Mouse (Mus musculus) thymus, adult 2 months (tissue): ENCODE measurements at regions not wholly inside any gene's neighbourhood (a gene's known extent, or its start where the extent isn't known, plus 50 kb on each side); places are given as distances from the start of the nearest gene placed in this dataset.

Experiments used
- CTCF ChIP-seq: fragments of 200-500 bp; IDR thresholded peaks from 2 replicates; pipeline ENCODE4 v1.5.1; 2012; ENCODE audit warnings: mild to moderate bottlenecking, control low read depth, low read length, moderate library complexity, borderline replicate concordance; ENCODE audit not compliant: control insufficient read depth, poor library complexity, insufficient read depth; ENCODE audit errors: extremely low read depth
- POLR2A ChIP-seq: fragments of 200-500 bp; IDR thresholded peaks from 2 replicates; pipeline ENCODE4 v1.6.1; 2012; ENCODE audit warnings: mild to moderate bottlenecking, low read length, control low read depth, moderate library complexity; ENCODE audit not compliant: control insufficient read depth, poor library complexity, insufficient read depth; ENCODE audit errors: extremely low read depth

DNA sequence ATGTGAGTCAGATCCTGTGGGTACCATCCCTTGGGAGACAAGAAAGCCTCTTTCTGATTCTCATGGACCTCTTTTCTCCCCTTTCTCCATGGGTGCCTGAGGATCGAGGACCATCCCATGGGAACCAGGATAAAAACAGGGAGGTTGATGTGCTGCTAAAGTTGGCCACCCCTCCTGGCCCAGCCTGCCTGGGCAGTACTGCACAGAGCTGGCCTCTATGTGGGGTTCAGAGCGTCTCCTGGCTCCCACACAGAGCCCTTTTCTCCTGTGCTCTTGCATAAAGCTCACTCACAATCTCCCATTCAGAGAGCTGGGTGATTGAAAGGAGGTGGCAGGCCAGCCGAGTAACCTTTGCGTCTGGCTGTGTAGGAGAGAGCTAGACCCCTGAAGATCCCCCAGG lies 122.1 kb downstream of the Zfp36l1 start:
- TF ChIP-seq CTCF, result no peak
- TF ChIP-seq POLR2A, result no peak
